Mouse (Mus musculus): ENCODE measurements around the gene Srebf1. TPM values are rescaled to one million over a fixed set of nuclear protein-coding genes. Genes with fewer than 3 reads are reported as not detected.

Gene Srebf1
- total and polyA plus RNA-seq, 3 experiments, result 69.8 to 126 (median 120) TPM

DNA sequence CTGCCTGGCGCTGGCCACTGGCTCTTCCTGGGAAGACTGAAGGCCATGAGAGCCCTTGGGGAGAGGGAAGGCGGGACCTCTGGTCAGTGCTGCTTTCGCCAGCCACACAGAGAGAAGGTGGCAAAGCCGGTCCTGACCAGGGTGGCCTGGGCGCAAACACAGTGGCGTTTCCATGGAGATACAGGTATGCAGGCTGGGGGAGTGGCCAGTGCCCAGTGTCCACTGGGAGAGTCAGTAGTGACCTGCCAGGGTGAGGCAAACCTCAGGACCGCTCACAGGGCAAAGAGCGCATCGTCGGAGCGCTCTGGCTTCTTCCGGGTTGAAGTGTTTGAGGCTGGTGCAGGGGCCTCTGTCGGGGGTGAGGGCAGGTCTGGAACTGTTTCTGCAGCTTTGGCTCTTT is 7.4 kb upstream of the Srebf1 start:
- no peak for TF ChIP-seq IRF4 (IDR thresholded peaks at IDR 0.05; ENCODE audit: low read depth, low read length)
- TF ChIP-seq PAX5 (IDR thresholded peaks at IDR 0.05; ENCODE audit: low read length), result no peak
- TF ChIP-seq SIN3A (IDR thresholded peaks at IDR 0.05; ENCODE audit: low read length), result no peak
- TF ChIP-seq ELF1 (IDR thresholded peaks at IDR 0.05; ENCODE audit: low read depth, low read length), result no peak
- TF ChIP-seq USF1 (IDR thresholded peaks at IDR 0.05; ENCODE audit: low read depth, low read length), result no peak
- no peak for TF ChIP-seq NRF1 (IDR thresholded peaks at IDR 0.05; ENCODE audit: low read depth, low read length)
- TF ChIP-seq NELFE (IDR thresholded peaks at IDR 0.05; ENCODE audit: low read depth, low read length), result no peak
- TF ChIP-seq ZC3H11A (IDR thresholded peaks at IDR 0.05; ENCODE audit: low read depth, low read length), result no peak
- TF ChIP-seq POLR2A (IDR thresholded peaks at IDR 0.05; ENCODE audit: low read depth, low read length), result no peak
- TF ChIP-seq RCOR1 (conservative IDR thresholded peaks at IDR 0.05; ENCODE audit: low read depth, low read length), result no peak
- no peak for TF ChIP-seq MEF2A (IDR thresholded peaks at IDR 0.05; ENCODE audit: borderline replicate concordance, low read depth, low read length)
- no peak for TF ChIP-seq RAD21 (IDR thresholded peaks at IDR 0.05; ENCODE audit: low read depth, low read length)
- no peak for TF ChIP-seq UBTF (IDR thresholded peaks at IDR 0.05; ENCODE audit: low read depth, low read length)
- no peak for TF ChIP-seq BHLHE40 (IDR thresholded peaks at IDR 0.05; ENCODE audit: low read depth, low read length)
- TF ChIP-seq TCF12 (IDR thresholded peaks at IDR 0.05; ENCODE audit: low read depth, low read length), result no peak
- TF ChIP-seq ZMIZ1 (IDR thresholded peaks at IDR 0.05; ENCODE audit: low read depth, low read length), result no peak
- TF ChIP-seq SMC3 (IDR thresholded peaks at IDR 0.05; ENCODE audit: low read depth, low read length), result no peak
- no peak for TF ChIP-seq E2F4 (IDR thresholded peaks at IDR 0.05; ENCODE audit: insufficient replicate concordance, low read depth, low read length)
- TF ChIP-seq KAT2A (IDR thresholded peaks at IDR 0.05; ENCODE audit: insufficient replicate concordance, low read length), result no peak
- no peak for TF ChIP-seq TBP (conservative IDR thresholded peaks at IDR 0.05; ENCODE audit: low read depth, low read length)
- DNase-seq (ENCODE audit: extremely low read depth), result no peak
- no peak overlapping the region for H3K4me3 ChIP-seq (replicated peaks in 1 of 3; ENCODE audit: low read depth in 2 of 3, low read length in 2 of 3, poor library complexity in 1 of 3)
- H3K4me1 ChIP-seq (ENCODE audit: control insufficient read depth in 1 of 2, insufficient read depth in 2 of 2), result peaks cover 3 to 32% of the 10 kb centered on the region in 2 experiments; a peak in 3 of 4 replicates
- dilution Hi-C loops (cut with MboI; ENCODE audit: extremely low pct_ligation_motif_present, extremely low pct_unique_long_range_greater_than_20kb, low sequenced_read_pairs) (no loop called here), in situ Hi-C loops (cut with MboI; ENCODE audit: low pct_ligation_motif_present, low pct_unique_long_range_greater_than_20kb, low sequenced_read_pairs) (no loop called here)
- no peak overlapping the region for H3K9ac ChIP-seq (ENCODE audit: insufficient read depth, low read depth)
- no peak overlapping the region for H3K27ac ChIP-seq (ENCODE audit: insufficient read depth, low read depth)
- H3K9me3 ChIP-seq (replicated peaks; ENCODE audit: low read length), result no peaks in the 10 kb centered on the region
- no peaks in the 10 kb centered on the region for H3K27me3 ChIP-seq (replicated peaks)
- no peaks in the 10 kb centered on the region for H3K79me2 ChIP-seq (replicated peaks; ENCODE audit: control insufficient read depth, extremely low read depth, insufficient read depth, poor library complexity, severe bottlenecking)
- H3K4me2 ChIP-seq (ENCODE audit: insufficient read depth, low read depth, poor library complexity, severe bottlenecking), result no peak overlapping the region
- peaks cover 5 to 19% of the 10 kb centered on the region in 2 experiments for H3K36me3 ChIP-seq (replicated peaks in 1 of 2; ENCODE audit: control insufficient read depth in 1 of 2, insufficient read depth in 1 of 2, low read length in 1 of 2)

DNA sequence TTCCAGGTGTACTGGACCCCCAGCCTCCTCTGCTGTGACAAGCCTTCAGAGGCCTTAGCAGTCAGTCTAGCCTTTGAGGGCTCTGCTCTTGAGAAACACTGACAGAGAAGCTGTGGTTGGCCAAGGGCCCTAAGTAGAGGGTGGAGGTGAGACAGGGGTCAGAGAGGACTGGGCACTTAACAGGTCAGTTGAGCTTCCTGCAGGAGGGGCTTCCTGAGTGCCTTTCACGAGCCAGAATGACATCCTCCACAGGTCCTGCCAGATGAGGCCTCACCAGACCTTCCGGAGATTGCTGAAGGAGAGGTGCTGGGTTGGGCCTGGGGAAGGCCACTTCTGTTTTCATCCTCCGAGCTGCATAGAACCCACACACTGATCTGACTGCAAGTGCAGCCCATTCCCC is 6.1 kb upstream of the Srebf1 start:
- Histone ChIP-seq H3K27ac (ENCODE audit: insufficient read depth, low read depth) (no peak overlapping the region), H3K36me3 (replicated peaks in 1 of 2; ENCODE audit: control insufficient read depth in 1 of 2, insufficient read depth in 1 of 2, low read length in 1 of 2) (peaks cover 5 to 16% of the 10 kb centered on the region in 2 experiments), H3K27me3 (replicated peaks) (no peaks in the 10 kb centered on the region), H3K4me1 (ENCODE audit: control insufficient read depth in 1 of 2, insufficient read depth in 2 of 2) (peaks cover 3 to 44% of the 10 kb centered on the region in 2 experiments; a peak in 3 of 4 replicates), H3K4me2 (ENCODE audit: insufficient read depth, low read depth, poor library complexity, severe bottlenecking) (no peak overlapping the region), H3K4me3 (replicated peaks in 1 of 3; ENCODE audit: low read depth in 2 of 3, low read length in 2 of 3, poor library complexity in 1 of 3) (no peak overlapping the region), H3K9me3 (replicated peaks; ENCODE audit: low read length) (no peaks in the 10 kb centered on the region), H3K79me2 (replicated peaks; ENCODE audit: control insufficient read depth, extremely low read depth, insufficient read depth, poor library complexity, severe bottlenecking) (no peaks in the 10 kb centered on the region), H3K9ac (ENCODE audit: insufficient read depth, low read depth) (no peak overlapping the region)
- in situ Hi-C loops (cut with MboI; ENCODE audit: low pct_ligation_motif_present, low pct_unique_long_range_greater_than_20kb, low sequenced_read_pairs) (no loop called here), dilution Hi-C loops (cut with MboI; ENCODE audit: extremely low pct_ligation_motif_present, extremely low pct_unique_long_range_greater_than_20kb, low sequenced_read_pairs) (no loop called here)
- no peak for DNase-seq (ENCODE audit: extremely low read depth)
- no peak for TF ChIP-seq NRF1 (IDR thresholded peaks at IDR 0.05; ENCODE audit: low read depth, low read length)
- TF ChIP-seq RAD21 (IDR thresholded peaks at IDR 0.05; ENCODE audit: low read depth, low read length), result no peak
- TF ChIP-seq NELFE (IDR thresholded peaks at IDR 0.05; ENCODE audit: low read depth, low read length), result no peak
- no peak for TF ChIP-seq ELF1 (IDR thresholded peaks at IDR 0.05; ENCODE audit: low read depth, low read length)
- TF ChIP-seq USF1 (IDR thresholded peaks at IDR 0.05; ENCODE audit: low read depth, low read length), result no peak
- no peak for TF ChIP-seq POLR2A (IDR thresholded peaks at IDR 0.05; ENCODE audit: low read depth, low read length)
- no peak for TF ChIP-seq MAFK (IDR thresholded peaks at IDR 0.05; ENCODE audit: insufficient replicate concordance, low read length)
- TF ChIP-seq GABPA (IDR thresholded peaks at IDR 0.05; ENCODE audit: insufficient replicate concordance, low read depth, low read length), result no peak
- no peak for TF ChIP-seq CHD1 (IDR thresholded peaks at IDR 0.05; ENCODE audit: low read depth, low read length)
- TF ChIP-seq UBTF (IDR thresholded peaks at IDR 0.05; ENCODE audit: low read depth, low read length), result no peak
- no peak for TF ChIP-seq MYC (IDR thresholded peaks at IDR 0.05; ENCODE audit: low read depth, low read length)
- TF ChIP-seq IRF4 (IDR thresholded peaks at IDR 0.05; ENCODE audit: low read depth, low read length), result no peak
- TF ChIP-seq POLR2AphosphoS2 (IDR thresholded peaks at IDR 0.05; ENCODE audit: low read depth, low read length), result no peak
- no peak for TF ChIP-seq CTCF (conservative IDR thresholded peaks at IDR 0.05 in 1 of 2, IDR thresholded peaks at IDR 0.05 in 1 of 2; ENCODE audit: low read depth in 2 of 2, low read length in 2 of 2)
- TF ChIP-seq EP300 (IDR thresholded peaks at IDR 0.05; ENCODE audit: low read length), result no peak
- no peak for TF ChIP-seq HCFC1 (IDR thresholded peaks at IDR 0.05; ENCODE audit: low read depth, low read length)
- TF ChIP-seq CHD2 (IDR thresholded peaks at IDR 0.05; ENCODE audit: low read length), result no peak
- TF ChIP-seq ZKSCAN1 (IDR thresholded peaks at IDR 0.05; ENCODE audit: borderline replicate concordance, low read depth, low read length), result no peak
- no peak for TF ChIP-seq SMC3 (IDR thresholded peaks at IDR 0.05; ENCODE audit: low read depth, low read length)
- TF ChIP-seq SIN3A (IDR thresholded peaks at IDR 0.05; ENCODE audit: low read length), result no peak

Measured in CH12.LX (cell line).